Mouse (Mus musculus): Measurements from ENCODE around the gene Mars2. TPM values are rescaled to one million over a fixed set of nuclear protein-coding genes. Genes with fewer than 3 reads are reported as not detected.

Mars2 gene
- polyA plus RNA-seq, 1 experiment from 2014 or later = 2.4 TPM

GRCm38 (mm10) chr1:55213936-55214335, 23.0 kb upstream of the Mars2 start:
- WGBS = 64% methylated on average over 6 of the region's 6 CpGs
- H3K4me3 ChIP-seq (ENCODE audit: low read length) = no peak overlapping the region
- no peak overlapping the region for H3K27ac ChIP-seq (ENCODE audit: low read length)
- peaks cover 17% of the 10 kb centered on the region for H3K4me1 ChIP-seq (replicated peaks; ENCODE audit: control insufficient read depth, insufficient read depth, low read length)
- H3K9me3 ChIP-seq (ENCODE audit: control insufficient read depth, low read length) = no peaks in the 10 kb centered on the region
- H3K36me3 ChIP-seq (ENCODE audit: control insufficient read depth, insufficient read depth, low read length) = no peaks in the 10 kb centered on the region
- 0 out of 2 replicates have a peak overlapping the region, but pooled peaks have one; percentile 10 for H3K4me2 ChIP-seq (ENCODE audit: low read depth, low read length)
- H3K9ac ChIP-seq (ENCODE audit: low read length) = no peak overlapping the region
- no peaks in the 10 kb centered on the region for H3K27me3 ChIP-seq (ENCODE audit: control insufficient read depth, insufficient read depth, low read depth, low read length)
- no peak for ATAC-seq (ENCODE audit: low read depth)

- Histone ChIP-seq H3K4me2 (ENCODE audit: low read depth, low read length) (no peak overlapping the region), H3K36me3 (ENCODE audit: control insufficient read depth, insufficient read depth, low read length) (no peaks in the 10 kb centered on the region), H3K9me3 (ENCODE audit: control insufficient read depth, low read length) (no peaks in the 10 kb centered on the region), H3K27ac (ENCODE audit: low read length) (0 out of 2 replicates have a peak overlapping the region, but pooled peaks have one; percentile 11), H3K9ac (ENCODE audit: low read length) (no peak overlapping the region), H3K27me3 (ENCODE audit: control insufficient read depth, insufficient read depth, low read depth, low read length) (no peaks in the 10 kb centered on the region), H3K4me1 (replicated peaks; ENCODE audit: control insufficient read depth, insufficient read depth, low read length) (peaks cover 17% of the 10 kb centered on the region), H3K4me3 (ENCODE audit: low read length) (no peak overlapping the region)
- ATAC-seq (ENCODE audit: low read depth) = no peak
- WGBS = 57% methylated on average over 11 of the region's 11 CpGs
These were observed 21.7 kb upstream of the Mars2 start for GRCm38 (mm10) chr1:55215185-55215813.

- Histone ChIP-seq H3K27me3 (ENCODE audit: control insufficient read depth, insufficient read depth, low read depth, low read length) (no peaks in the 10 kb centered on the region), H3K36me3 (ENCODE audit: control insufficient read depth, insufficient read depth, low read length) (no peaks in the 10 kb centered on the region), H3K4me1 (replicated peaks; ENCODE audit: control insufficient read depth, insufficient read depth, low read length) (peaks cover 30% of the 10 kb centered on the region), H3K4me2 (ENCODE audit: low read depth, low read length) (no peak overlapping the region), H3K4me3 (ENCODE audit: low read length) (no peak overlapping the region), H3K27ac (ENCODE audit: low read length) (peak overlapping the region; percentile 56), H3K9ac (ENCODE audit: low read length) (no peak overlapping the region), H3K9me3 (ENCODE audit: control insufficient read depth, low read length) (no peaks in the 10 kb centered on the region)
- ATAC-seq (ENCODE audit: low read depth) = peak; percentile 90
- 34% methylated on average over 2 of the region's 2 CpGs for WGBS
These were observed 19.8 kb upstream of the Mars2 start for GRCm38 (mm10) chr1:55217191-55217590.

- Histone ChIP-seq H3K9ac (ENCODE audit: low read length) (peak overlapping the region; percentile 32; the same call in 1 of the 2 replicates), H3K4me3 (ENCODE audit: low read length) (no peak overlapping the region), H3K27ac (ENCODE audit: low read length) (0 out of 2 replicates have a peak overlapping the region, but pooled peaks have one; percentile 27), H3K27me3 (ENCODE audit: control insufficient read depth, insufficient read depth, low read depth, low read length) (no peaks in the 10 kb centered on the region), H3K4me2 (ENCODE audit: low read depth, low read length) (peak overlapping the region; percentile 11; the same call in 1 of the 2 replicates), H3K4me1 (replicated peaks; ENCODE audit: control insufficient read depth, insufficient read depth, low read length) (peaks cover 35% of the 10 kb centered on the region), H3K36me3 (ENCODE audit: control insufficient read depth, insufficient read depth, low read length) (no peaks in the 10 kb centered on the region), H3K9me3 (ENCODE audit: control insufficient read depth, low read length) (no peaks in the 10 kb centered on the region)
- 40% methylated on average over 4 of the region's 4 CpGs for WGBS
- no peak for ATAC-seq (ENCODE audit: low read depth)
These were observed 15.6 kb upstream of the Mars2 start for GRCm38 (mm10) chr1:55221352-55221751.

- Histone ChIP-seq H3K4me1 (replicated peaks; ENCODE audit: control insufficient read depth, insufficient read depth, low read length) (peaks cover 28% of the 10 kb centered on the region), H3K36me3 (ENCODE audit: control insufficient read depth, insufficient read depth, low read length) (no peaks in the 10 kb centered on the region), H3K27me3 (ENCODE audit: control insufficient read depth, insufficient read depth, low read depth, low read length) (no peaks in the 10 kb centered on the region), H3K9me3 (ENCODE audit: control insufficient read depth, low read length) (no peaks in the 10 kb centered on the region), H3K9ac (ENCODE audit: low read length) (no peak overlapping the region), H3K4me2 (ENCODE audit: low read depth, low read length) (no peak overlapping the region), H3K27ac (ENCODE audit: low read length) (no peak overlapping the region), H3K4me3 (ENCODE audit: low read length) (no peak overlapping the region)
- 85% methylated on average over 7 of the region's 7 CpGs for WGBS
- ATAC-seq (ENCODE audit: low read depth) = no peak
These were observed 14.0 kb upstream of the Mars2 start for GRCm38 (mm10) chr1:55223026-55223425.

- H3K4me2 ChIP-seq (ENCODE audit: low read depth, low read length) = peak overlapping the region; percentile 60
- no peak for ATAC-seq (ENCODE audit: low read depth)
- H3K4me3 ChIP-seq (ENCODE audit: low read length) = peak overlapping the region; percentile 53
- H3K27ac ChIP-seq (ENCODE audit: low read length) = no peak overlapping the region
- peaks cover 25% of the 10 kb centered on the region for H3K4me1 ChIP-seq (replicated peaks; ENCODE audit: control insufficient read depth, insufficient read depth, low read length)
- no peak overlapping the region for H3K9ac ChIP-seq (ENCODE audit: low read length)
- H3K36me3 ChIP-seq (ENCODE audit: control insufficient read depth, insufficient read depth, low read length) = no peaks in the 10 kb centered on the region
- WGBS = 67% methylated on average over 11 of the region's 11 CpGs
- no peaks in the 10 kb centered on the region for H3K9me3 ChIP-seq (ENCODE audit: control insufficient read depth, low read length)
- no peaks in the 10 kb centered on the region for H3K27me3 ChIP-seq (ENCODE audit: control insufficient read depth, insufficient read depth, low read depth, low read length)
These were observed 12.9 kb upstream of the Mars2 start for GRCm38 (mm10) chr1:55224111-55224510.

GRCm38 (mm10) chr1:55225398-55225797, 11.6 kb upstream of the Mars2 start:
- ATAC-seq (ENCODE audit: low read depth) = no peak
- Histone ChIP-seq H3K4me2 (ENCODE audit: low read depth, low read length) (peak overlapping the region; percentile 60), H3K27me3 (ENCODE audit: control insufficient read depth, insufficient read depth, low read depth, low read length) (no peaks in the 10 kb centered on the region), H3K4me1 (replicated peaks; ENCODE audit: control insufficient read depth, insufficient read depth, low read length) (peaks cover 25% of the 10 kb centered on the region), H3K4me3 (ENCODE audit: low read length) (peak overlapping the region; percentile 53), H3K9me3 (ENCODE audit: control insufficient read depth, low read length) (no peaks in the 10 kb centered on the region), H3K9ac (ENCODE audit: low read length) (peak overlapping the region; percentile 53), H3K36me3 (ENCODE audit: control insufficient read depth, insufficient read depth, low read length) (no peaks in the 10 kb centered on the region), H3K27ac (ENCODE audit: low read length) (peak overlapping the region; percentile 37; the same call in 1 of the 2 replicates)
- WGBS = 29% methylated on average over 3 of the region's 3 CpGs

GRCm38 (mm10) chr1:55226011-55226857, 10.7 kb upstream of the Mars2 start, which contains the start of gene Rftn2:
TSS of gene Rftn2 (minus strand) at chr1:55226782.
- H3K4me2 ChIP-seq (ENCODE audit: low read depth, low read length) = peak within 1 kb of the TSS; percentile 60
- peak; percentile 73 for ATAC-seq (ENCODE audit: low read depth)
- H3K27me3 ChIP-seq (ENCODE audit: control insufficient read depth, insufficient read depth, low read depth, low read length) = no peaks in the 10 kb centered on the region
- peak within 1 kb of the TSS; percentile 53 for H3K4me3 ChIP-seq (ENCODE audit: low read length)
- no peaks in the 10 kb centered on the region for H3K9me3 ChIP-seq (ENCODE audit: control insufficient read depth, low read length)
- peak within 1 kb of the TSS; percentile 79 for H3K9ac ChIP-seq (ENCODE audit: low read length)
- H3K36me3 ChIP-seq (ENCODE audit: control insufficient read depth, insufficient read depth, low read length) = no peaks in the 10 kb centered on the region
- peak within 1 kb of the TSS; percentile 80 for H3K27ac ChIP-seq (ENCODE audit: low read length)
- peaks cover 21% of the 10 kb centered on the region for H3K4me1 ChIP-seq (replicated peaks; ENCODE audit: control insufficient read depth, insufficient read depth, low read length)
- 2% methylated on average over 26 of the region's 26 CpGs for WGBS

- Histone ChIP-seq H3K9ac (ENCODE audit: low read length) (no peak overlapping the region), H3K9me3 (ENCODE audit: control insufficient read depth, low read length) (no peaks in the 10 kb centered on the region), H3K27ac (ENCODE audit: low read length) (no peak overlapping the region), H3K4me3 (ENCODE audit: low read length) (no peak overlapping the region), H3K4me1 (replicated peaks; ENCODE audit: control insufficient read depth, insufficient read depth, low read length) (peaks cover 10% of the 10 kb centered on the region), H3K27me3 (ENCODE audit: control insufficient read depth, insufficient read depth, low read depth, low read length) (no peaks in the 10 kb centered on the region), H3K36me3 (ENCODE audit: control insufficient read depth, insufficient read depth, low read length) (no peaks in the 10 kb centered on the region), H3K4me2 (ENCODE audit: low read depth, low read length) (peak overlapping the region; percentile 7; the same call in 1 of the 2 replicates)
- no peak for ATAC-seq (ENCODE audit: low read depth)
- WGBS = 29% methylated on average over 1 of the region's 1 CpGs
These were observed 9.6 kb upstream of the Mars2 start for GRCm38 (mm10) chr1:55227376-55227775.

Data from lung, embryonic 16.5 days (tissue).